Mouse (Mus musculus): Measurements from ENCODE around the gene Il21r. TPM values are rescaled to one million over a fixed set of nuclear protein-coding genes. Genes with fewer than 3 reads are reported as not detected.
A peak's percentile ranks its signal among the peaks of the same experiment; 100 is the strongest.

Gene Il21r
- total and polyA plus RNA-seq, 2 experiments from 2014 or later, result 0.12 TPM; not detected in 1

- ATAC-seq (ENCODE audit: insufficient read depth, low read depth) (no peak), DNase-seq (ENCODE audit: low spot score) (no peak)
- no peaks in the 10 kb centered on the region for H3K27me3 ChIP-seq (ENCODE audit: control insufficient read depth, insufficient read depth, low read length)
- peaks cover 99% of the 10 kb centered on the region for H3K36me3 ChIP-seq (replicated peaks; ENCODE audit: control insufficient read depth, insufficient read depth, low read length)
- no peak overlapping the region for H3K27ac ChIP-seq (ENCODE audit: low read depth)
- no peak overlapping the region for H3K9ac ChIP-seq (replicated peaks; ENCODE audit: low read depth, low read length)
- H3K4me1 ChIP-seq (ENCODE audit: control insufficient read depth, insufficient read depth), result peaks cover 6% of the 10 kb centered on the region
- no peak overlapping the region for H3K4me3 ChIP-seq (ENCODE audit: low read depth, low read length)
- H3K4me2 ChIP-seq (ENCODE audit: low read depth, low read length), result no peak overlapping the region
- 66% methylated on average over 7 of the region's 7 CpGs for WGBS
- no peaks in the 10 kb centered on the region for H3K9me3 ChIP-seq (replicated peaks; ENCODE audit: control insufficient read depth, low read length)
- no peak for TF ChIP-seq CTCF (IDR thresholded peaks at IDR 0.05; ENCODE audit: low read depth)
- TF ChIP-seq EP300 (IDR thresholded peaks at IDR 0.05; ENCODE audit: low read depth), result no peak
Observed at GRCm38 (mm10) chr7:125645413-125645812, 42.2 kb downstream of the Il21r start.

- no peaks in the 10 kb centered on the region for H3K9me3 ChIP-seq (replicated peaks; ENCODE audit: control insufficient read depth, low read length)
- WGBS, result 86% methylated on average over 1 of the region's 1 CpGs
- DNase-seq (ENCODE audit: low spot score), result no peak
- no peak for ATAC-seq (ENCODE audit: insufficient read depth, low read depth)
- no peak overlapping the region for H3K4me2 ChIP-seq (ENCODE audit: low read depth, low read length)
- no peak overlapping the region for H3K4me3 ChIP-seq (ENCODE audit: low read depth, low read length)
- no peaks in the 10 kb centered on the region for H3K4me1 ChIP-seq (ENCODE audit: control insufficient read depth, insufficient read depth)
- TF ChIP-seq EP300 (IDR thresholded peaks at IDR 0.05; ENCODE audit: low read depth) (no peak), CTCF (IDR thresholded peaks at IDR 0.05; ENCODE audit: low read depth) (no peak)
- no peak overlapping the region for H3K9ac ChIP-seq (replicated peaks; ENCODE audit: low read depth, low read length)
- peaks cover 100% of the 10 kb centered on the region for H3K36me3 ChIP-seq (replicated peaks; ENCODE audit: control insufficient read depth, insufficient read depth, low read length)
- no peak overlapping the region for H3K27ac ChIP-seq (ENCODE audit: low read depth)
- H3K27me3 ChIP-seq (ENCODE audit: control insufficient read depth, insufficient read depth, low read length), result no peaks in the 10 kb centered on the region
Observed at GRCm38 (mm10) chr7:125649013-125649412, 45.8 kb downstream of the Il21r start.

- Histone ChIP-seq H3K36me3 (replicated peaks; ENCODE audit: control insufficient read depth, insufficient read depth, low read length) (peaks cover 96% of the 10 kb centered on the region), H3K9ac (replicated peaks; ENCODE audit: low read depth, low read length) (no peak overlapping the region), H3K9me3 (replicated peaks; ENCODE audit: control insufficient read depth, low read length) (no peaks in the 10 kb centered on the region), H3K27ac (ENCODE audit: low read depth) (no peak overlapping the region), H3K4me3 (ENCODE audit: low read depth, low read length) (no peak overlapping the region), H3K27me3 (ENCODE audit: control insufficient read depth, insufficient read depth, low read length) (no peaks in the 10 kb centered on the region), H3K4me1 (ENCODE audit: control insufficient read depth, insufficient read depth) (no peaks in the 10 kb centered on the region), H3K4me2 (ENCODE audit: low read depth, low read length) (no peak overlapping the region)
- DNase-seq (ENCODE audit: low spot score) (no peak), ATAC-seq (ENCODE audit: insufficient read depth, low read depth) (no peak)
- WGBS, result 92% methylated on average over 6 of the region's 6 CpGs
- no peak for TF ChIP-seq CTCF (IDR thresholded peaks at IDR 0.05; ENCODE audit: low read depth)
- TF ChIP-seq EP300 (IDR thresholded peaks at IDR 0.05; ENCODE audit: low read depth), result no peak
Observed at GRCm38 (mm10) chr7:125657511-125657910, 54.3 kb downstream of the Il21r start.

- no peak overlapping the region for H3K4me3 ChIP-seq (ENCODE audit: low read depth, low read length)
- no peaks in the 10 kb centered on the region for H3K4me1 ChIP-seq (ENCODE audit: control insufficient read depth, insufficient read depth)
- peaks cover 84% of the 10 kb centered on the region for H3K36me3 ChIP-seq (replicated peaks; ENCODE audit: control insufficient read depth, insufficient read depth, low read length)
- ATAC-seq (ENCODE audit: insufficient read depth, low read depth) (peak; percentile 82), DNase-seq (ENCODE audit: low spot score) (peak; percentile 19)
- no peaks in the 10 kb centered on the region for H3K9me3 ChIP-seq (replicated peaks; ENCODE audit: control insufficient read depth, low read length)
- H3K27ac ChIP-seq (ENCODE audit: low read depth), result 0 out of 2 replicates have a peak overlapping the region, but pooled peaks have one; percentile 18
- H3K27me3 ChIP-seq (ENCODE audit: control insufficient read depth, insufficient read depth, low read length), result no peaks in the 10 kb centered on the region
- H3K4me2 ChIP-seq (ENCODE audit: low read depth, low read length), result no peak overlapping the region
- no peak overlapping the region for H3K9ac ChIP-seq (replicated peaks; ENCODE audit: low read depth, low read length)
- WGBS, result 54% methylated on average over 3 of the region's 3 CpGs
- TF ChIP-seq EP300 (IDR thresholded peaks at IDR 0.05; ENCODE audit: low read depth) (0 out of 2 replicates have a peak, but pooled peaks have one; percentile 11), CTCF (IDR thresholded peaks at IDR 0.05; ENCODE audit: low read depth) (no peak)
Observed at GRCm38 (mm10) chr7:125663654-125664053, 60.4 kb downstream of the Il21r start.

GRCm38 (mm10) chr7:125670865-125671264, 67.6 kb downstream of the Il21r start:
- Histone ChIP-seq H3K9ac (replicated peaks; ENCODE audit: low read depth, low read length) (no peak overlapping the region), H3K4me3 (ENCODE audit: low read depth, low read length) (no peak overlapping the region), H3K36me3 (replicated peaks; ENCODE audit: control insufficient read depth, insufficient read depth, low read length) (peaks cover 96% of the 10 kb centered on the region), H3K27ac (ENCODE audit: low read depth) (no peak overlapping the region), H3K9me3 (replicated peaks; ENCODE audit: control insufficient read depth, low read length) (no peaks in the 10 kb centered on the region), H3K27me3 (ENCODE audit: control insufficient read depth, insufficient read depth, low read length) (no peaks in the 10 kb centered on the region), H3K4me1 (ENCODE audit: control insufficient read depth, insufficient read depth) (no peaks in the 10 kb centered on the region), H3K4me2 (ENCODE audit: low read depth, low read length) (no peak overlapping the region)
- ATAC-seq (ENCODE audit: insufficient read depth, low read depth), result no peak
- WGBS, result 69% methylated on average over 6 of the region's 6 CpGs
- no peak for DNase-seq (ENCODE audit: low spot score)
- TF ChIP-seq EP300 (IDR thresholded peaks at IDR 0.05; ENCODE audit: low read depth) (no peak), CTCF (IDR thresholded peaks at IDR 0.05; ENCODE audit: low read depth) (no peak)

GRCm38 (mm10) chr7:125671396-125671795, 68.2 kb downstream of the Il21r start:
- DNase-seq (ENCODE audit: low spot score), result no peak
- no peak overlapping the region for H3K4me3 ChIP-seq (ENCODE audit: low read depth, low read length)
- TF ChIP-seq EP300 (IDR thresholded peaks at IDR 0.05; ENCODE audit: low read depth) (no peak), CTCF (IDR thresholded peaks at IDR 0.05; ENCODE audit: low read depth) (no peak)

More at GRCm38 (mm10) chr7:125671396-125671795, 68.2 kb downstream of the Il21r start:
- ATAC-seq (ENCODE audit: insufficient read depth, low read depth), result no peak
- Histone ChIP-seq H3K4me1 (ENCODE audit: control insufficient read depth, insufficient read depth) (no peaks in the 10 kb centered on the region), H3K9me3 (replicated peaks; ENCODE audit: control insufficient read depth, low read length) (no peaks in the 10 kb centered on the region), H3K36me3 (replicated peaks; ENCODE audit: control insufficient read depth, insufficient read depth, low read length) (peaks cover 96% of the 10 kb centered on the region), H3K27me3 (ENCODE audit: control insufficient read depth, insufficient read depth, low read length) (no peaks in the 10 kb centered on the region), H3K9ac (replicated peaks; ENCODE audit: low read depth, low read length) (no peak overlapping the region), H3K27ac (ENCODE audit: low read depth) (no peak overlapping the region), H3K4me2 (ENCODE audit: low read depth, low read length) (no peak overlapping the region)
- WGBS, result 80% methylated on average over 8 of the region's 8 CpGs
